Mouse (Mus musculus) erythroblast, embryonic 14.5 days (primary cell): ENCODE measurements around the gene Ccr1l1. TPM values are rescaled to one million over a fixed set of nuclear protein-coding genes. Genes with fewer than 3 reads are reported as not detected.

Source experiments
- H3K27me3 ChIP-seq: 2 replicates; pipeline ENCODE4 v1.6.1; 2012; ENCODE audit warnings: inconsistent platforms; ENCODE audit not compliant: control insufficient read depth
- H3K36me3 ChIP-seq: 2 replicates; pipeline ENCODE4 v1.6.1; 2012; ENCODE audit warnings: mild to moderate bottlenecking, inconsistent platforms; ENCODE audit not compliant: control insufficient read depth
- H3K4me1 ChIP-seq: 2 replicates; pipeline ENCODE4 v1.6.1; 2012; ENCODE audit warnings: inconsistent platforms; ENCODE audit not compliant: control insufficient read depth
- H3K4me3 ChIP-seq: replicated peaks from 2 replicates; pipeline ENCODE3; 2012; ENCODE audit warnings: moderate library complexity, mild to moderate bottlenecking, inconsistent platforms
- H3K9me3 ChIP-seq: 2 replicates; pipeline ENCODE4 v1.6.1; 2012; ENCODE audit warnings: low read length, inconsistent platforms, mixed read lengths; ENCODE audit not compliant: control insufficient read depth
- GATA1 ChIP-seq: IDR thresholded peaks from 2 replicates; pipeline ENCODE4 v1.6.1; 2012; ENCODE audit warnings: low read length, inconsistent platforms, mixed read lengths
- TAL1 ChIP-seq: IDR thresholded peaks from 3 replicates; pipeline ENCODE4 v1.6.1; 2012; ENCODE audit warnings: low read length, inconsistent platforms, mixed read lengths
- polyA plus RNA-seq: library from polyadenylated mRNA; stranded (reverse); fragments of >175 nt; gene quantifications from 2 replicates; pipeline ENCODE4 v1.2.3, GENCODE M21; 2012

The Ccr1l1 gene
- polyA plus RNA-seq, 1 experiment: not detected

- TF ChIP-seq TAL1 (no peak), GATA1 (no peak)
- Histone ChIP-seq H3K27me3 (no peaks in the 10 kb centered on the region), H3K4me1 (peaks cover 49% of the 10 kb centered on the region)
Measured at GRCm38 (mm10) chr9:123931761-123932700, 46.2 kb downstream of the Ccr1l1 start.

DNA sequence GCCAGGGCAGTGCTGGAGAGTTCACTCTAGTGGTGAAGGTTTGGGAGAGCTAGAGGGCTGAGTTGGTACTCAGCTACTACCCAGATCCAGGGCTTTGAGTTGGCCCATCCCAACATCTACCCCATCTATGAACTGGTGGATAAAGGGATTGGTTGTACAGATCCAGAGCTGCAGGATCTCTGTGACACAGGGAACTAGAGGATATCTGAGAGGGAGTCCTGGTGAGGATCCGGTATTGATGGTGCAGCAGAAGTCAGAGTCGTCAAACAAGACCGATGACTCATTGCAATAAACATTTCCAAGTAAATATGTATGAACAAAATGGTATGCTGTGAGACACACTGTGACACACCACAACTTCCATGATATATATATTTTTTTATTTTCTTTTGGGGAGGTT lies 47.3 kb downstream of the Ccr1l1 start:
- no peak for TF ChIP-seq TAL1
- TF ChIP-seq GATA1: no peak
- H3K27me3 ChIP-seq: no peaks in the 10 kb centered on the region
- no peaks in the 10 kb centered on the region for H3K9me3 ChIP-seq
- no peaks in the 10 kb centered on the region for H3K36me3 ChIP-seq
- no peak overlapping the region for H3K4me3 ChIP-seq
- H3K4me1 ChIP-seq: peaks cover 49% of the 10 kb centered on the region

More at GRCm38 (mm10) chr9:123931761-123932700, 46.2 kb downstream of the Ccr1l1 start:
- Histone ChIP-seq H3K9me3 (no peaks in the 10 kb centered on the region), H3K36me3 (no peaks in the 10 kb centered on the region), H3K4me3 (no peak overlapping the region)

GRCm38 (mm10) chr9:123930476-123930875 lies 47.7 kb downstream of the Ccr1l1 start:
- no peaks in the 10 kb centered on the region for H3K36me3 ChIP-seq
- no peak overlapping the region for H3K4me3 ChIP-seq
- peaks cover 53% of the 10 kb centered on the region for H3K4me1 ChIP-seq
- no peaks in the 10 kb centered on the region for H3K27me3 ChIP-seq
- TF ChIP-seq GATA1 (no peak), TAL1 (no peak)
- H3K9me3 ChIP-seq: no peaks in the 10 kb centered on the region

GRCm38 (mm10) chr9:123929936-123930335 lies 48.3 kb downstream of the Ccr1l1 start:
- no peak overlapping the region for H3K4me3 ChIP-seq
- H3K27me3 ChIP-seq: no peaks in the 10 kb centered on the region
- H3K4me1 ChIP-seq: peaks cover 58% of the 10 kb centered on the region
- H3K9me3 ChIP-seq: no peaks in the 10 kb centered on the region
- TF ChIP-seq TAL1 (no peak), GATA1 (no peak)
- H3K36me3 ChIP-seq: no peaks in the 10 kb centered on the region

GRCm38 (mm10) chr9:123928759-123929246 lies 49.4 kb downstream of the Ccr1l1 start:
- Histone ChIP-seq H3K9me3 (0 out of 2 replicates have a peak, but pooled peaks cover 2% of the 10 kb centered on the region), H3K4me3 (peak overlapping the region; percentile 59), H3K27me3 (no peaks in the 10 kb centered on the region), H3K4me1 (peaks cover 69% of the 10 kb centered on the region), H3K36me3 (no peaks in the 10 kb centered on the region)
- TF ChIP-seq GATA1 (no peak; the same call in 1 of the 2 replicates), TAL1 (no peak)

DNA sequence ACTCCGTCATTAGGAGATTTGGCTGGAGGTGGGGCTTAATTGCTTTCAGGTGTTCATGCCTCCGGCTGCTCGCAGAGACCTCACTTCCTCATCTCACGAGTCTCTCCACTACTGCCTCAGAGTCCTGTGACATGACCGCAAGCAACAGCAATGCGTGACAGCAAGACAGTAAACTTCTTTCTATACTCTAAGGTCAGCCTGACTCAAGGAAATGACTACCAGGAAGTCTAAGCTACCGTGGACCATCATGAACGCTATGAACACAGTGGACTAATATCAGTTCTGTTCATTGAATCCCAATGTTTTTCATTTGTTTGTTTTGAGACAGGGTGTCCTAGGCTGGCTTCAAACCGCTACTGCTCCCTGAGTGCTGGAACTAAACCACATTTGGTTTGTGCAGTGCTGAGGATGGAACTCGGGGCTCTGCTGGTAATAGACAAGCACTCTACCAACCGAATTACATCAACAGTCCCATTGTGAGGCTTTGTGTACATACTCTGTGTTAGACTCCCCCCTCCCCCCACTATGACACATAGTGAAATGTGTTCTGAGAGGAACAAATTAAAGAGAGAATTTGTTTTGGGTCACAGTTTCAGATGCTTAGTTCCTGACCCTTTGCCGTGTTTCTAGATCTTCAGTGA lies 50.0 kb downstream of the Ccr1l1 start:
- TF ChIP-seq GATA1: no peak
- no peak for TF ChIP-seq TAL1
- peaks cover 75% of the 10 kb centered on the region for H3K4me1 ChIP-seq
- 0 out of 2 replicates have a peak, but pooled peaks cover 2% of the 10 kb centered on the region for H3K9me3 ChIP-seq
- no peaks in the 10 kb centered on the region for H3K36me3 ChIP-seq
- peak overlapping the region; percentile 59 for H3K4me3 ChIP-seq
- no peaks in the 10 kb centered on the region for H3K27me3 ChIP-seq

- Histone ChIP-seq H3K36me3 (no peaks in the 10 kb centered on the region), H3K4me3 (peak overlapping the region; percentile 59), H3K4me1 (peaks cover 76% of the 10 kb centered on the region), H3K27me3 (no peaks in the 10 kb centered on the region), H3K9me3 (0 out of 2 replicates have a peak, but pooled peaks cover 2% of the 10 kb centered on the region)
- TF ChIP-seq GATA1: no peak
- no peak for TF ChIP-seq TAL1
Measured at GRCm38 (mm10) chr9:123927281-123927960, 50.8 kb downstream of the Ccr1l1 start.

Other genes with a start within 250 kb of the Ccr1l1 start
- gene Cxcr6, start 171.9 kb downstream of the Ccr1l1 start, polyA plus RNA-seq: 0.03 TPM in 1 of 2 replicates, not detected in the other
- gene Fyco1, start 126.5 kb downstream of the Ccr1l1 start, polyA plus RNA-seq: 0.07 and 0.08 TPM in 2 replicates
- gene Xcr1, start 116.4 kb downstream of the Ccr1l1 start, polyA plus RNA-seq: not detected in 2 replicates
- not detected in 2 replicates for gene Ccr1, start 9.7 kb downstream of the Ccr1l1 start, polyA plus RNA-seq
- gene Ccr3, start 43.6 kb upstream of the Ccr1l1 start, polyA plus RNA-seq: not detected in 2 replicates
- gene Ccr2, start 123.5 kb upstream of the Ccr1l1 start, polyA plus RNA-seq: not detected in 2 replicates
- under 0.01 TPM in 1 of 2 replicates, not detected in the other for gene Ccr5, start 143.1 kb upstream of the Ccr1l1 start, polyA plus RNA-seq